Mouse (Mus musculus) erythroid progenitor cell, adult 5-6 weeks (primary cell): ENCODE data around the gene Tsr3. TPM values are rescaled to one million over a fixed set of nuclear protein-coding genes. Genes with fewer than 3 reads are reported as not detected.
"Not testable (repeated sequence)": the region's sequence is repeated elsewhere in the genome, so short reads cannot be mapped to it uniquely, and the experiment has no call there.

Experiments used
- ATAC-seq: replicated peaks from 2 replicates; pipeline ENCODE4 v1.8.0; 2016; ENCODE audit warnings: moderate number of reproducible peaks, mild to moderate bottlenecking, moderate TSS enrichment, inconsistent platforms; ENCODE audit not compliant: poor library complexity, low FRiP score, severe bottlenecking
- total RNA-seq, 2 experiments: library from RNA; stranded (forward) in 1 of 2; stranded (reverse) in 1 of 2; fragments of 150-400 nt in 1 of 2; fragments of 186-747, 209-891 nt in 1 of 2; gene quantifications; 2 replicates each; pipeline versions ENCODE4 v1.2.3 to v1.2.4; 2015 to 2017; ENCODE audit warnings: low replicate concordance in 2 of 2

Gene Tsr3
- total RNA-seq (2015; ENCODE audit: low replicate concordance) (2.9 TPM in 1 of 2 replicates, not detected in the other), total RNA-seq (2017; ENCODE audit: low replicate concordance) (3.1 and 6.5 TPM in 2 replicates)

DNA sequence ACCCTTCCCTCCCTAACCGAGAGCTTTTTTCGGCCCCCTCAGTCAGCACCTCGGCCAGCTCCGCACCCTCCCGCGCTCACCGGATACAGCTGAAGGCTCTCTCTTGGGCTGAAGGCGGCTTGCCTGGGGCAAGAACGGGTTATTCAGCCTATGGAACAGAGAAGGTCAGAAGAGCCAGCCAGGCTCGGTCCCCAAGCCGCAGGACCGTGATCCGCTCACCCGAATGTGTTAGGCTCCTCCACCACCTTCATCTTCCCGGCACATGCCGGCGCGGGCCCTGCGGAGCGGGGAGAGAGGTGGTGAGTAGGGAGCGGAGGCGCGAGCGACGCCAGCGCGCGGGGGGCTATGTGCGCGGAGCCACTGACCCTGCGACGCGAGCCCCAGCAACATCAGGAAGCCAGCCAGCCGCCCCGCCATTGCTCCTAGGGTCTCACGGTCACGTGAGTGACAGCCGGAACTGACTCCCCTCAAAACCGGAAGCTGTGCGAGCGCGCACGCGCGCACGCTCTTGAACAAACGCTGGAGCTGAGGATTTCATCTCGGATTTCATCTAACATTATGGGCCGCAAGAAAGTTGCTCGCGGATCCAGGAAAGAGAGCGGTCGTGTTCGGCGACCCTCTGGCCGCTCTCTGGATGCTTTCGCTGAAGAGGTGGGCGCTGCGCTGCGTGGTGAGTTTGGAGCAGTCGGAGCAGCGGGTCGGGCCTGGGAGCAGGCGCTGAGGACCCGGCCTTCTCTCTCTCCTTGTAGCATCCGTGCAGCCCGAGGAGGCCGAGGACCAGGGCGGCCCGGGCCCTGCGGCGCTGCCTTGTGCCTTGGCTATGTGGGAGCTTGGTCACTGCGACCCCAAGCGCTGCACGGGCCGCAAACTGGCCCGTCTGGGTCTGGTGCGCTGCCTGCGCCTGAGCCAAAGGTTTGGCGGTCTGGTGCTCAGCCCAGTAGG, at the start of gene Tsr3, which contains the start of gene Gnptg:
Gene Tsr3 (plus strand): TSS at position 476 of the 942 bp plus-strand sequence.
Gene Gnptg (minus strand): TSS at position 430 of the 942 bp plus-strand sequence.
- ATAC-seq = peak; percentile 55

DNA sequence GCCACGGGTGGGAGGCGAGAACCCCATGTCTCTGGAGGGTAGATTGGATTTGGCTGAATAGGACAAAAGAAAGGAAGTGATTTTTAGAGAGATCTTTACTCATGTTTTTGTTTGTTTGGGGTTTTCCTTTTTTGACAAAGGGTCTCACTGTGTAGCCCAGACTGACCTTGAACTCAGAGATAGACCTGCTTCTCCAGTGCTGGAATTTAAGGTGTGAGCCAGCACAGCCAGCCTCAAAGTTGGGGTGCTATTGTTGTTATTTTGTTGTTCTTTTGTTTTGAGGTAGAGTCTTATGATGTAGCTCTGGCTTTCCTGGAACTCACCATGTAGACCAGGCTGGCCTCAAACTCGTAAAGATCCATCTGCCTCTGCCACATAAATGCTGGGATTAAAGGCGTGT, 37.6 kb upstream of the Tsr3 start:
- no peak for ATAC-seq

DNA sequence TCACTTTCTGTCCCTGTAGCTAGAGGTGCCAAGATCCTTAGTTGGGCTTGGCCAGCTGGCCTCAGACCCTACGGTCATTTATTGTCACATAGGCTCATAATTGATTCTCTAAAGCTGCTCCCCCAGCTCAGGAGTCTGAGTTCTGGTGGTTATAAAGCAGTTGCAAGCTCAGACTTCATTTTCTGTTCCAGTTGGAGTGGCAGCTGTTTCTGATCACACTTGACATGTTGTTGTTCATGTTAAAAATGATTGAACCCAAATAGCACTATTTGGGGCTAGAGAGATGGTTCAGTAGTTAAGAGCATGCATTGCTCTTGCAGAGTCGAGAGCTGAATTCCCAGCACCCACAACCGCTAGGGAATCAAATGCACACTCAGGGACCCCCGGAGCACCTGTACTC, 30.0 kb upstream of the Tsr3 start:
- no peak for ATAC-seq

DNA sequence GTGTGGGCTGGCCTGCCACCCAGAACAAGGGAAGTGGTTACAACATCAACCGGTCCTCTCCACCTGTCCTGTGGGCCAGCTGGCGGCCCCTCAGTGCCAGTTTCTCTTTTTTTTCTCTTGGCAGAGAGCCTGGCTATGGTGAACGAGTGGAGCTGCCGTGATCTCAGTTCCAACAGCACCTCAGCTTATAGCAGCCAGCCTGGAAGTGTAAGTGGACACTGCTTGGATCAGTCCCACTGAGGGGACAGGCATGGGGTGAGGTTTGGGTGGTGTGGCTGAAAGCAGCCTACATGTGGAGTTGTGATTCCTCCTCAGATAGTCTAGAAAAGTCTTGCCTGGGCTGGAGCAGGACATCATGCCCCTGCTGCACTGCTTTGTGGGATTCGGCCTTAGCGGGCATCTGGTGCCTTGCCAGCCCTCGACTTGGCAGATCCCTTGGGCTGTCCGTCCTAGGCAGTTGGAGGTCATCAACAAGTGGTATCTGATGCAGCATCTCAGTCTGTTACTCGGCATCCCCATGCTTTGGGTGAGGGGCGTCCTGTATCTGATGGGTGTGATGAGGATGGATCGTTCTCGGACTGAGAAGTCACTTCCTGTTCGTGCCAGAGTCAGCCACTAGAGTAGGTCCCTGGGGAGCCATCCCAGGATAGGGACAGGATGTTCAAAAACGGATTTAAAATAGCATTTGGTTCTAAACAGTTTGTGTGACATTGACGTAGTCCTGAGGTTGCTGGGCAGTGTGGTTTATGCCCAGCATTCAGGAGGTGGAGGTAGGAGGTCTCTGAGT, 29.1 kb upstream of the Tsr3 start:
- ATAC-seq = peak; percentile 37; the same call in 1 of the 2 replicates

DNA sequence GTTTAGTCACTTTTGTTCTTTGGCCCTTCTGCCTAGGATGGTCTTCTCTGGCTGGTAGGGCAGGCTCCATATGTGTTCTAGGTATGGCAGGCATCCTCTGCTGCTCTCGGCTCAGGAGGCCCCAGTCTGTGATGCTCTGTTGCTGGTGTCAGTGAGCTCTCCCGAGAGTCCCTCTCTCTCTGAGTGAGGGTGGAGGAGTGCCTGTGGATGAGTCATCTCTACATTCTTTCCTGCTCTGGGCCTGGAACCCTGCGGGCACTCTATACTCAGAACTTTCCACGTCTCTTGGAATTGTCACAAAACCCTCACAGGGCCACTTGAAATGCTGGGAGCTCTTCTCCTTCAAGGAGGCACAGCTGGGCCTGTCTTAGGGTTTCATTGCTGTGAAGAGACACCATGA, 28.3 kb upstream of the Tsr3 start:
- ATAC-seq = no peak

DNA sequence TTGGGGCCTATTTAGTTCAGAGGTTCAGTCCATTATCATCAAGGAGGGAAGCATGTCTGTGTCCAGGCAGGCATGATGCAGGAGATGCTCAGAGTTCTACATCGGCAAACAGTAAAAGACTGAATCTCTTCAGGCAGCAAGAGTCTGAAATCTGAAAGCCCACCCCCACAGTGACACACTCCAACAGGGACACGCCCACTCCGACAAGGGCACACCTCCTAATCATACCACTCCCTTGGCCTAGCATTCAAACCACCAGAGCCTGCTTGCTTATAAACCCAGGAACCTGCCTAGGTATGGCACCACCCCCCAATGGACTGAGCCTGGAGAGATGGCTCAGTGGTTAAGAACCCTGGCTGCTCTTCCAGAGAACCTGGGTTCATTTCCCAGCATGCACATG, 24.5 kb upstream of the Tsr3 start:
- no peak for ATAC-seq

DNA sequence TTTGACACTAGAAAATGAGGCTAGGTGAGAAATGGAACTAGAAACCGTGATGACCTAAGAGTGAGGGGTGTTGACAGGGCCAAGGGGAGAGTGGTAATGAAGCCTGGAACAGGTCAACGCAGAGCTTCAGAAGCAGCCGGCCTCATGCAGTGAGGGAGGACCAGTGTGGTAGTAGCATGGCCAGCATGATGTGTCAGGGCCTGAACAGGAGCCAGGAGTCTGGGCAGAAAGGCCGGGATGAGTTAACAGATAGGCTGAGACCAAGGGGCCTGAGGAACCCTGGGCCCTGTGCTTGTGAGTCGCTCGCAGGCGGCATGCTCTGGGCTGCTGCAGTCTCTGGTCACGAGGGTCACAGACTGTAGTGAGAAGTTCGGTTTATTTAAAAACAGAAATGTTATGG, 21.0 kb upstream of the Tsr3 start:
- no peak for ATAC-seq

DNA sequence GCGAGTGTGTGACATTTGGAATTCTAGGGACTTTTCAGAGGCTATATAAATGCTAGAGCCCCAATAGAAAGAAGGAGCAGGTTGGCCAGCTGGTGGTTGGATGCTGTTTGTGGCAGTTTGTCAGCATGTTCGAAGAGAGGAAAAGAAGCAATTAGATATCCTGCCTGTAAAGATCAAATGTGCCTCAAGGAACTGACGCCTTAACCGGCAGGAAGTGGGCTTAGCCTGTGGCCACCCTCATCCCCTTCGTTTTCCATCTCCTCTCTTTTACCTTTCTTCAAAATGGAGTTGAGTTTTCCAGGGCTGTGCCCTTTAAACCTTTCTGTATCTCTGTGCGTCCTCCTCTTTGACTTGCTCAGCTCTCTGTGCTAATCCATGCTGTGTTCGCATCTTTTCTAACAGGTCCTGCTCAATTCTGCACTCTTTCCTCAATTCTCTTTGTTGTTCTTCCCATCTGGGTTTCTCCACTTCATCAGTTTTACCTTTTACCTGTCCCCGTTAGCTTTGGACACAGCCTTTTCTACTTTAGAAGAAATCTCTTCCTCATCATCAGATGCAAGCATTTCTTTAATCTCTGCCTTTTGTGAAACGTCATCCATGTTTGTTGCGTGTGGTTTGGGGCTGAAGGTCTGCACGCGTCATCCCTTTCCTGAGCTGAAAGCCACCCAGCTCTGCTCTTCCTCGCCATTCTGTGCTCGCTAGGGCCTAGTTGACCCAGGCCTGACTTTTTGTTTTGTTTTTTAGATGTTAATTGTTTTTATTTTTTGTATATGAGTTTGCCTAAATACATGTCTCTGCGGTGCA, 20.3 kb upstream of the Tsr3 start:
- ATAC-seq = no peak

DNA sequence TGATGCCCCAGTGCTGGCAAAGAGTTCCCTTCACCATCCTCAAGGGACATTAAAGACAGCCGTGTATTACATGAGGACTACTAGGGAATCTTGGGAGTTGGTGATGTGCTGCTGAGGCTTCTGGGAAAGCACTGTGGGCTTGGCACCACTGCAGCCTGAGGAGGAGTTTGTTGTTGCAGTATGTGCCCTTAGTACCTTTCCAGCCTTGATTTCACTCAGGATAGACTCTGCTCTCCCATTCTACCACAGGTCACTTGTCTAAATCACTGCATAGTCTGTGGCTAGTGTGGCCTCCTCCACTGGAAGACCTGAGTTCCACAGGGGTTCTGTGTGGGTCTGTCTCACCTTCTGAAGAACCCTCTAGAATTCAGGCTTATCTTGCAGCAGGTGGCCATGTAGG, 19.2 kb upstream of the Tsr3 start:
- no peak for ATAC-seq

DNA sequence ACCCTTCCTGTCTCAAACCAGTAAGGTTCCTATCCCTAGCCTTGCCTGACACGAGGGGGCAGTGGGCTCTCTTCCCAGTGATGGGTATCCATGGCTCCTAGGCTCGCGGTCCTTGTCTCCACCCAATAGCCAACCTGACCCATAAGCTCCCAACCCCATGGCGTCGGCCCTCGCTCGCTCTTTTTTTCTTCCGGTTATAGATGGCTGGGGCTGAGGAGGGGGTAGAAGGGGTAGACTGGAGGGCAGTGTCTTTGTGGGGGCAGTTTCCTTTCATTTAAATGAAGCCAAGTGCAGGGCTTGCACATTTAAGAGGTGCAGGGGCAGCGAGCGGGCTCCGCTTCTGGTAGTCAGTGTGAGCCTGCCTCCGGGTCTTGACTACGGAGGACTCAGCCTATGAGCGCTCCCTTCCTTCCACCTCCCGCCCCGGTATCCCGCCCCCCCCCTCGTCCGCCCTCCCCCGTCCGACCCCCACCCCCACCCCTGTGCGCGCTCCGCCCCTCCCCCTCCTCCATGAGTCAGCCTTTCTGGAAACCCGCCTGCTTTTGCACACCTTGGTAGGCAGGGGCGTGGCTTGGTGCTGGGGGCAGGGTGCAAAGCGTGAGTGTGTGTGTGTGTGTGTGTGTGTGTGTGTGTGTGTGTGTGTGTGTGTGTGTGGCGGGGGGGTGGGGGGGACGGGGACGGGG, 18.0 kb upstream of the Tsr3 start:
- ATAC-seq = peak; percentile 41

DNA sequence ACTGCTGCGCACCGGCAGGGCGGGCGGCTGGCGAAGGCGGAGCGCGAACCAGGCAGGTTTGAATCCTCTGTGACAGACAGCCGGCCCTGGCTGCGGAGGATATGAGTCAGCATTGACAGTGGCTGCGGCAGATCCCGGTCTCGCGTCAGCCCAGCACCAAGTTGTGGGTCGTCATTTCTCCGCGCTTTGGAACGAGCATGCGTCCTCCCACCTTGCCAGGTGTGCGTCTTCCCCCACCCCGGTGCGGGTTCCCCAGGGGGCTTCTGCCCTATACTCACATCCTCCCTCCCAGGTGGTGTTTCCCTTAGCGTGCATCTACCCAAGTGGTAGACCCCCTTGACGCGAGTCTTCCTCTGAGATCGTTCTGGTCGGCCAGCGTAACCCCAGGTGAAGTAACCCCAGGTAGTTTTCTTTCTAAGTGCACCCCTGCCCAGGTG, 17.4 kb upstream of the Tsr3 start:
- peak; percentile 59 for ATAC-seq

DNA sequence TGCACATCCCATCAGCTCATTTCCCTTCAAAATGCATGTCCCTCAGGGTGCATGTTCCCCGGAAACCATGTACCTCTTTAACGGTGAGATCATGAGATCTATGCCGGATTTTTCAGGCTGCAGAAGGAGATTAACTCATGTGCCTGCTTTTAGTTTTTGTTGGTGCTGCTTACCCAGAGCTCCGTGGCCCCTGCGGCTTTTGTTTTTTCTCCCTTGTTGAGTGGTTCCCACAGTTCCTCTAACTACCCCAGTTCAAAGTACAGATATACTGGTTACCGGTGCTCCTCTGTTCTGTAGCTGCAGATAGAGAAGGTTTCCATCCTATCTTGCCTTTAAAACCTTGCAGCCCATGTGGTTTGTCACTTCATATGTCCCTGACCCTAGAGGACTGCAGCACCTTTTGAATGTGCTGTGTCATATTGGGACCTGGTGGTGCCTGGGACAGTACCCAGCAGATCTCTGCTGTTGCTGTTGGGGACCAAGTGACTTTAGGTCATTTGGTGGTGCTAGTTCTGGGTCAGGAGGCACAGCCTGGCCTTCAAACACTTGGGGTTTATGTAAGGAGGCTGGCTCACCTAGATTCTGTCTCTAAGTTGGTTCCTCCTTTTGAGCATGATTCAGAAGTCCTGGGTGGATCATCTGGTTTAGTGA, 16.9 kb upstream of the Tsr3 start:
- ATAC-seq = peak; percentile 58

DNA sequence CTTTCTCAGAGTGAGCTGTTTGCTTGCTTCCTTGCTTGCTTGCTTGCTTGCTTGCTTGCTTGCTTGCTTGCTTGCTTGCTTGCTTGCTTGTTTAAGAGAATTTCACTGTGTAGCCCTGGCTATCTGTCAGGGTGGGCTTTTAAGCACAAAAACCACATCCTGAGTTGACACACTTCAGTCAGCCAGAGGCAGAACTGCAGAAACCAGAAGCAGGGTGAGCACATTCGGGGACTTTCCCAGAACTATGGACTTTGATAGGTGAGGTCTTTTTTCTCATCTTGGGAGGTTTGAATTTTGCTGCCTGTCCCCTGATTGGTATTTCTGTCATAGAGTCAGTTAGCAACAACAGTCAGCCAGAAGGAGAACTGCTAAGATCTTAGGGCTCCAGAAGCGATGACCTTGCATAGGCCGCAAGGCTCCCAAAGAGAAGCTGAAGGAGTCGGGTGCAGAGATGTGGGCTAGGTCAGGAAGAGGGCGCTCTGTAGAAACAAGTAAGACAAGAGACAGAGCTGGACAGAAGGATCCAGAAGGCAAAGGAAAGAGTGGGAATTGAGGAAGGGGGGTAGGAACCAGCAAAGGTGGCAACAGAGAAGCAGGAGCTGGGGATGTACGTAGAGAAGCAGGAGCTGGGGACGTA, 15.3 kb upstream of the Tsr3 start:
- no peak for ATAC-seq

DNA sequence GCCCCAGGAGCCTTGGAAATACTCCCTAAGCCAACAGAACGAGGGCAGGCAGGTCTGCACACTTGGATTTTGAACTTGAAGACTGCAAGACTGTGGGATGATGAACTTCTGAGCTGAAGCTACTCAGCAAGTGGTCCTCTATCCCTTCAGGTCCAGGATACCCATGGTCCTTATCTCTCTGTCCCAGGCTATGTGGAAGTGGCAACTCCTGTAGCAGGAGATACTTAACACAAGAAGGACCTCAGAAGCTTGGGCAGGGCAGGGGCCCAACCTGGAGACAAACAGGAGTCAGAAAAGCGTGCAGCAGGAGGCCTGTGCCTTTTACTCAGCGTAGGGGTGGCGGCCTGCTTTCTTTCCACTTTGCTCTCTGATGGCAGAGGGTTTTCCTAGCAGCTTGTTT, 14.3 kb upstream of the Tsr3 start:
- peak; percentile 67 for ATAC-seq

DNA sequence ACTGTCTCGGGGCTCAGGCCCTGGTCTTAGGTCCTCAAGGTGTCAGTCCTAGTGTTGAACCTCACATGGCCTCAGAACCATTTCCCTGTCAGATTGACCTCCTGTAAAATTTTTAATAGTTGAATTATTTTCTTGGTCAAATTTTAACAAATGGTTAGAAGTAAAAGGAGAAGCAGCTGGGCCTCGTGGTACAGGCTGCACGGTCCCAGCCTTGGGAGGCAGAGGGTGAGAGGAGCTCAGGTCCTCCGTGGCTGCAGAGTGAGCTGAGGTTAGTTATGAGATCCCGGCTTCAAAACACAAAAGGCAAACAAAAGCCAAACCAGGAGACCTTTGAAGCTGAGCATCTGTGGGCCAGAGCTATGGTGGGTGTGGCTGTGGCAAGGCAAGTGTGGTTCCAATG, 12.0 kb upstream of the Tsr3 start:
- no peak for ATAC-seq

DNA sequence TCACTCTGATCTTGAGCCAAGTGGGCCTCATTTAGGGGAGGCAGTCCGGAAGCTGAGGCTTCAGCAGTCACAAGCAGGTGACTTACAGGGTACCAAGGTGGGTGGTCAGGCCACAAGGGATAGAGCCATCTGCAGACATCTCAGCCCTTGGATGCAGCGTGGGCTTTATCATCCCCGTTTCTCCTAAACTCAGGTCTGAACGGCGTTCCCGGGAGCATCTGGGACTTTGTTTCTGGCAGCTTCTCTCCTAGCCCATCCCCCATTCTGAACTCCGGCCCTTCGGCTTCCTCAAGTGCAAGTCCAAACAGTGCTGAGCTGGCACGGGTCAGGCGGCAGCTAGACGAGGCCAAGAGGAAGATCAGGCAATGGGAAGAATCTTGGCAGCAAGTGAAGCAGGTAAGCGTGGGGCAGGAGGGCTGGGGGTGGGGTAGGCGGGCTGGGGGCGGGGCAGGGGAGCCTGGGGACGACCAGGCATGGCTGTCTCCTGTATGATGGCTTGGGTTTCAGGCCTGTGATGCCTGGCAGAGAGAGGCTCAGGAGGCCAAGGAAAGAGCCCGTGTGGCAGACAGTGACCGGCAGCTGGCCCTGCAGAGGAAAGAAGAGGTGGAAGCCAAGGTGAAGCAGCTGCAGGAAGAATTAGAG, 9.8 kb upstream of the Tsr3 start:
- not testable (repeated sequence) for ATAC-seq

DNA sequence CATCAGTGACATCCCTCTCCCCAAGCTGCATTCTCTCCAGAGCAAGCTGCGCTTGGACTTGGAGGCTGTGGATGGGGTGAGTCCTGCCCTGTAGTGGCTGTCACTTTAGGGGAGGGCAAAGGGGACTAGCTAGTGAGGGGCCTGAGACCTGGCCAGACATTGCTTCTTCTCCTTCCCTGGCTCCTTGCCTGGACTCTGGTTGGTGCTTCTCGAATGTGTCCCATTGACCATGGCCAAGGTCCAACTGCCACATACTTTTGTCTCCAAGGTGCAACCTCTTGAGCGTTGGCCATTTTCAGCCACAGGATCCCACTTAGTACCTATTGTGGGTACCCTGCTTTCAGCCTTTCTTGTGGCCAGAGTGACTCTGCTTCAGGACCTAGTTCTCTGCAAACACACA, 9.3 kb upstream of the Tsr3 start:
- no peak for ATAC-seq

DNA sequence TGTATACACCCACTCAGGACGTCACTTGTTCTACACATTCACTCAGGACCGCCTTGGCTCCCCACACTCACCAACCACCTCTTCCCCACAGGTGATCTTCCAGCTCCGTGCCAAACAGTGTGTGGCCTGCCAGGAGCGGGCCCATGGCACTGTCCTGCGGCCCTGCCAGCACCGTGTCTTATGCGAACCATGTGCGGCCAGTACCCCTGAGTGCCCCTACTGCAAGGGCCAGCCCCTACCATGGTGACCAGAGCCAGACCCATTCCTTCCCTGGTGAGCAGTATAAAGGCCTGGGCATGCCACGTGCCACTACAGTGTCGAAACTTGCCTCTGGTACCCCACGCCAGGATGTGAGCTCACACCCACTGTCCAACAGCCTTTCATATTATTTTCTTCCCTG, 8.3 kb upstream of the Tsr3 start:
- not testable (repeated sequence) for ATAC-seq
